Mouse (Mus musculus) intestine, embryonic 14.5 days (tissue): ENCODE results near the gene Hoxa6. TPM values are rescaled to one million over a fixed set of nuclear protein-coding genes. Genes with fewer than 3 reads are reported as not detected.

Experiments
- ATAC-seq: fragments of 200-750 bp; cut with Nextera tagmentation; replicated peaks from 2 replicates; pipeline ENCODE4 v1.8.0; 2017; ENCODE audit warnings: low read depth, moderate number of reproducible peaks, moderate TSS enrichment, moderate library complexity; ENCODE audit not compliant: low FRiP score, low TSS enrichment
- DNase-seq: peaks from one replicate; pipeline ENCODE4 v3.0.0-alpha.2; 2018; ENCODE audit warnings: low spot score
- H3K27ac ChIP-seq: fragments of 300-500 bp; sonication (generic); 2 replicates; pipeline ENCODE4 v1.5.1; 2014; ENCODE audit warnings: low read depth, mild to moderate bottlenecking, control low read depth
- H3K27me3 ChIP-seq: fragments of 300-500 bp; sonication (generic); replicated peaks from 2 replicates; pipeline ENCODE4 v1.6.1; 2014; ENCODE audit warnings: low read length, control low read depth; ENCODE audit not compliant: control insufficient read depth, insufficient read depth
- H3K36me3 ChIP-seq: fragments of 300-500 bp; sonication (generic); 2 replicates; pipeline ENCODE4 v1.6.1; 2014; ENCODE audit warnings: low read length, control low read depth; ENCODE audit not compliant: control insufficient read depth, insufficient read depth
- H3K4me1 ChIP-seq: fragments of 300-500 bp; sonication (generic); replicated peaks from 2 replicates; pipeline ENCODE4 v1.6.1; 2014; ENCODE audit warnings: low read length, control low read depth, mixed read lengths; ENCODE audit not compliant: control insufficient read depth, insufficient read depth
- H3K4me2 ChIP-seq: fragments of 300-500 bp; sonication (generic); 2 replicates; pipeline ENCODE4 v1.6.1; 2014; ENCODE audit warnings: low read length
- H3K4me3 ChIP-seq: fragments of 300-500 bp; sonication (generic); 2 replicates; pipeline ENCODE4 v1.5.1; 2014; ENCODE audit warnings: low read depth, low read length, control low read depth, mixed read lengths
- H3K9ac ChIP-seq: fragments of 300-500 bp; sonication (generic); 2 replicates; pipeline ENCODE4 v1.6.1; 2014; ENCODE audit warnings: mild to moderate bottlenecking, low read length
- H3K9me3 ChIP-seq: fragments of 300-500 bp; sonication (generic); 2 replicates; pipeline ENCODE4 v1.6.1; 2016; ENCODE audit warnings: low read length, control low read depth; ENCODE audit not compliant: control insufficient read depth
- WGBS: fragments of 180-500 bp; shearing (Covaris S2); extraction: QIAGEN DNeasy Blood & Tissue Kit; methylation state at CpG from one replicate; pipeline ENCODE4 v1.1.7; 2014; 5-methylcytosine and 5-hydroxymethylcytosine counted together
- polyA plus RNA-seq: library from polyadenylated mRNA; unstranded; fragments of >200 nt; fragmentation: Nextera tagmentation; extraction: Ambion mirVana; gene quantifications from 2 replicates; pipeline ENCODE4 v1.2.1, GENCODE M21; 2014

Hoxa6 gene
- polyA plus RNA-seq, 1 experiment from 2014 or later, result 2.5 TPM

GRCm38 (mm10) chr6:52207684-52207976 is 892 bp downstream of the Hoxa6 start:
- no peak for DNase-seq
- no peak for ATAC-seq
- Histone ChIP-seq H3K4me2 (peak overlapping the region; percentile 78), H3K9ac (no peak overlapping the region), H3K4me1 (peaks cover 37% of the 10 kb centered on the region), H3K9me3 (no peaks in the 10 kb centered on the region), H3K27me3 (peaks cover 53% of the 10 kb centered on the region), H3K27ac (peak overlapping the region; percentile 43; the same call in 1 of the 2 replicates), H3K36me3 (0 out of 2 replicates have a peak, but pooled peaks cover 4% of the 10 kb centered on the region), H3K4me3 (no peak overlapping the region)

GRCm38 (mm10) chr6:52206882-52207683 is 1.4 kb downstream of the Hoxa6 start:
- Histone ChIP-seq H3K27ac (peak overlapping the region; percentile 66; the same call in 1 of the 2 replicates), H3K36me3 (0 out of 2 replicates have a peak, but pooled peaks cover 4% of the 10 kb centered on the region), H3K9ac (peak overlapping the region; percentile 49), H3K9me3 (no peaks in the 10 kb centered on the region), H3K4me3 (peak overlapping the region; percentile 67; the same call in 1 of the 2 replicates), H3K4me2 (peak overlapping the region; percentile 78), H3K4me1 (peaks cover 35% of the 10 kb centered on the region), H3K27me3 (peaks cover 49% of the 10 kb centered on the region)
- WGBS, result 26% methylated on average over 4 of the region's 4 CpGs
- ATAC-seq, result no peak
- no peak for DNase-seq

- peak overlapping the region; percentile 66 for H3K27ac ChIP-seq
- no peaks in the 10 kb centered on the region for H3K9me3 ChIP-seq
- DNase-seq, result peak; percentile 81
- WGBS, result 20% methylated on average over 55 of the region's 55 CpGs
- H3K4me2 ChIP-seq, result peak overlapping the region; percentile 78
- ATAC-seq, result no peak
- H3K36me3 ChIP-seq, result peaks cover 11% of the 10 kb centered on the region; the same call in 1 of the 2 replicates
- peaks cover 40% of the 10 kb centered on the region for H3K4me1 ChIP-seq
- peak overlapping the region; percentile 67 for H3K4me3 ChIP-seq
- H3K9ac ChIP-seq, result peak overlapping the region; percentile 49
- peaks cover 39% of the 10 kb centered on the region for H3K27me3 ChIP-seq
Observed at GRCm38 (mm10) chr6:52205638-52206621, 2.6 kb downstream of the Hoxa6 start.

- ATAC-seq, result no peak
- Histone ChIP-seq H3K9me3 (no peaks in the 10 kb centered on the region), H3K4me2 (peak overlapping the region; percentile 78), H3K9ac (peak overlapping the region; percentile 49), H3K27me3 (peaks cover 33% of the 10 kb centered on the region), H3K27ac (peak overlapping the region; percentile 66), H3K36me3 (peaks cover 11% of the 10 kb centered on the region; the same call in 1 of the 2 replicates), H3K4me1 (peaks cover 46% of the 10 kb centered on the region), H3K4me3 (peak overlapping the region; percentile 67)
- WGBS, result 20% methylated on average over 14 of the region's 14 CpGs
- no peak for DNase-seq
Observed at GRCm38 (mm10) chr6:52205221-52205620, 3.3 kb downstream of the Hoxa6 start.

GRCm38 (mm10) chr6:52204050-52204752 is 4.3 kb downstream of the Hoxa6 start, which contains the start of gene Hoxa5:
Gene Hoxa5, minus strand, starts transcription at chr6:52204587.
- Histone ChIP-seq H3K27me3 (peaks cover 27% of the 10 kb centered on the region), H3K9ac (peak within 1 kb of the TSS; percentile 97), H3K36me3 (peaks cover 11% of the 10 kb centered on the region; the same call in 1 of the 2 replicates), H3K9me3 (no peaks in the 10 kb centered on the region), H3K4me2 (peak within 1 kb of the TSS; percentile 78), H3K4me3 (peak within 1 kb of the TSS; percentile 67), H3K4me1 (peaks cover 49% of the 10 kb centered on the region), H3K27ac (peak within 1 kb of the TSS; percentile 81)
- DNase-seq (peak; percentile 97), ATAC-seq (peak; percentile 73; the same call in 1 of the 2 replicates)
- 1% methylated on average over 65 of the region's 65 CpGs for WGBS

GRCm38 (mm10) chr6:52203371-52204049 is 5.0 kb downstream of the Hoxa6 start:
- H3K4me2 ChIP-seq, result peak overlapping the region; percentile 78
- peaks cover 11% of the 10 kb centered on the region; the same call in 1 of the 2 replicates for H3K36me3 ChIP-seq
- H3K27ac ChIP-seq, result peak overlapping the region; percentile 81
- peak overlapping the region; percentile 67 for H3K4me3 ChIP-seq
- DNase-seq (peak; percentile 83), ATAC-seq (0 out of 2 replicates have a peak, but pooled peaks have one; percentile 7)
- no peaks in the 10 kb centered on the region for H3K9me3 ChIP-seq
- peaks cover 24% of the 10 kb centered on the region for H3K27me3 ChIP-seq
- peaks cover 48% of the 10 kb centered on the region for H3K4me1 ChIP-seq
- peak overlapping the region; percentile 97 for H3K9ac ChIP-seq
- WGBS, result 2% methylated on average over 46 of the region's 46 CpGs

- Histone ChIP-seq H3K4me1 (peaks cover 49% of the 10 kb centered on the region), H3K4me3 (peak overlapping the region; percentile 67), H3K9me3 (no peaks in the 10 kb centered on the region), H3K4me2 (peak overlapping the region; percentile 78), H3K36me3 (peaks cover 11% of the 10 kb centered on the region; the same call in 1 of the 2 replicates), H3K27ac (peak overlapping the region; percentile 81), H3K9ac (peak overlapping the region; percentile 97), H3K27me3 (peaks cover 21% of the 10 kb centered on the region)
- no peak for ATAC-seq
- 18% methylated on average over 10 of the region's 10 CpGs for WGBS
- peak; percentile 72 for DNase-seq
Observed at GRCm38 (mm10) chr6:52203121-52203370, 5.5 kb downstream of the Hoxa6 start.
